Mouse (Mus musculus) spleen, adult 2 months (tissue): ENCODE data around the gene Lsm7. TPM values are rescaled to one million over a fixed set of nuclear protein-coding genes. Genes with fewer than 3 reads are reported as not detected.

Experiments
- DNase-seq, 2 experiments: peaks; one replicate each; pipeline versions ENCODE4 v3.0.0 to v3.0.0-alpha.2; 2012 to 2021; ENCODE audit warnings: low spot score in 2 of 2, low read depth in 1 of 2
- H3K27ac ChIP-seq: fragments of 200-500 bp; 2 replicates; pipeline ENCODE4 v1.5.1; 2012; ENCODE audit warnings: low read length, inconsistent platforms; ENCODE audit not compliant: insufficient read depth
- H3K27me3 ChIP-seq: fragments of 200-500 bp; 2 replicates; pipeline ENCODE4 v1.6.1; 2012; ENCODE audit warnings: mild to moderate bottlenecking, moderate library complexity, low read length, inconsistent platforms; ENCODE audit not compliant: control insufficient read depth, insufficient read depth
- H3K36me3 ChIP-seq: fragments of 200-500 bp; 2 replicates; pipeline ENCODE4 v1.6.1; 2012; ENCODE audit warnings: mild to moderate bottlenecking, low read length, inconsistent platforms; ENCODE audit not compliant: control insufficient read depth, insufficient read depth
- H3K4me1 ChIP-seq: fragments of 200-500 bp; 2 replicates; pipeline ENCODE4 v1.6.1; 2011; ENCODE audit warnings: inconsistent platforms; ENCODE audit not compliant: control insufficient read depth, insufficient read depth, insufficient read length
- H3K4me3 ChIP-seq: fragments of 200-500 bp; 2 replicates; pipeline ENCODE4 v1.5.1; 2011; ENCODE audit warnings: mild to moderate bottlenecking, inconsistent platforms; ENCODE audit not compliant: insufficient read depth, insufficient read length; ENCODE audit errors: extremely low read depth
- CTCF ChIP-seq: fragments of 200-500 bp; IDR thresholded peaks from 2 replicates; pipeline ENCODE4 v1.5.1; 2011; ENCODE audit warnings: mild to moderate bottlenecking, inconsistent platforms; ENCODE audit not compliant: insufficient read depth, insufficient read length, insufficient replicate concordance; ENCODE audit errors: extremely low read depth
- POLR2A ChIP-seq: fragments of 200-500 bp; IDR thresholded peaks from 2 replicates; pipeline ENCODE4 v1.6.1; 2011; ENCODE audit warnings: low read depth, low read length, inconsistent platforms
- WGBS: fragments of 180-500 bp; shearing (Covaris S2); methylation state at CpG from one replicate; pipeline ENCODE4 v1.1.7; 2018; 5-methylcytosine and 5-hydroxymethylcytosine counted together
- polyA plus RNA-seq: library from polyadenylated mRNA; depleted of rRNA; stranded (reverse); fragments of >200 nt; gene quantifications from 2 replicates; pipeline ENCODE4 v1.2.3, GENCODE M21; 2012

The Lsm7 gene
- polyA plus RNA-seq, 1 experiment, result 84.0 TPM

DNA sequence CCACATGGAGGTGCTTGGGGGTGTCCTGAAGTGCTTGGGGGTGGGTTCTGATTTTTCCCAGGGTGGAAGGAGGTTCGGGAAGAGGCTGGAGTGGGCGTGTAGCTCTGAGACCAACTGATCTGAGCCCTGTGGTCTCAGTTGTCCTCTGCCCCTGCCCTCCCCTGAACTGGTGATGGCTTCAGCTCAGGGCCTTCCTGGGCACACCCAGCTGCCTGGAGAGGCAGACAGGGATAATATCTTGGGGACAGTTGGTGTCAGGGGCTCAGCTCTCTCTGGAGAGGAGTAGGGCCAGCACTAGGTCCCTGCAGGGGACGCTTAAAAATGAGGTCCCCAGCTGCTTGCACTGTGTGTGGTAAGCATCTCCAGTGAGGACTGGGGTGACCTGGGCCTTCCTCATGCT, 2.8 kb upstream of the Lsm7 start:
- H3K4me3 ChIP-seq, result no peak overlapping the region
- peaks cover 11% of the 10 kb centered on the region for H3K36me3 ChIP-seq
- H3K27me3 ChIP-seq, result no peaks in the 10 kb centered on the region
- peaks cover 4% of the 10 kb centered on the region for H3K4me1 ChIP-seq
- TF ChIP-seq CTCF (no peak), POLR2A (no peak)
- no peak for DNase-seq
- 80% methylated on average over 3 of the region's 3 CpGs for WGBS
- H3K27ac ChIP-seq, result peak overlapping the region; percentile 26

DNA sequence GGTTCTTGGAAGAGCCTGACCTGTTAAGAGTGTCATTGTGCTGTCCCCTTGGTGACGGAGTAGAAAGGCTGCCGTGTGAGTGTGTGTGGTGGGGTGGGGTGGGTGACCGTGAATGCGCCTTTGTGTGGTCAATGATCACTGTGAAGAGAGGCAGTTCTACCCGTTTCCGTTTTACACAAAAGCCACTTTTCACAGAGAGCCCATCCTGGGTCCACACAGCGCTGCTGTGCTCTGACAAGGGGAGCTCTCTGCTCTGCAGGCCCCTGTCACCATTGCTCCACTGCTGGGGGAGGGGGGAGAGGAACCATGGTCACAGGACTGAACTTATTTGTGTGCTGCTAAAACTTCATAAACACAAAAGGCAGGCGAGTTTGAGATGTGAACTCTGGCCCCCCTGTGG, 2.4 kb upstream of the Lsm7 start:
- Histone ChIP-seq H3K4me1 (peaks cover 4% of the 10 kb centered on the region), H3K4me3 (peak overlapping the region; percentile 9; the same call in 1 of the 2 replicates), H3K36me3 (peaks cover 11% of the 10 kb centered on the region), H3K27ac (peak overlapping the region; percentile 26), H3K27me3 (no peaks in the 10 kb centered on the region)
- 58% methylated on average over 8 of the region's 8 CpGs for WGBS
- DNase-seq, result no peak
- no peak for TF ChIP-seq CTCF
- TF ChIP-seq POLR2A, result no peak

DNA sequence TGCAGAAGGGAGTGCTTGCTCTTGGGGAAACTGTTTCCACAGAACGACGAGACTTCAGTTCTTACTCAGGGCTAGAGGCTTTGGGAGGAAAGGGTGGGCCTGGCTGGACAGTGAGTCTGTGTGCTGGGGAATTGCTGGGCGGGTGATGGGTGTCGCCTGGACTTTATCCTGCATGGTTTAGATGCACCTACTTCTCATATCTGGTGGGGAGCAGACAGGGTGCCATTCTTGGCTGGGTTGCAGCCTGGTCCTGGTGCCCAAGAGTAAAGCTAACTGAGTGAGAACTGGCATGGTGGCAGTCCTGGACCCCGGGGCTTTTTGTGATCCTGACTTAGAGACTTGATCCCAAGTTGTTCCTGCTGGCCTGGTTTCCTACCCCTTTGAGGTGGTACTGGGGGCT, 1.9 kb upstream of the Lsm7 start:
- peak overlapping the region; percentile 26 for H3K27ac ChIP-seq
- no peak for DNase-seq
- H3K36me3 ChIP-seq, result peaks cover 9% of the 10 kb centered on the region; the same call in 1 of the 2 replicates
- WGBS, result 77% methylated on average over 5 of the region's 5 CpGs
- TF ChIP-seq CTCF, result no peak
- no peak for TF ChIP-seq POLR2A
- peak overlapping the region; percentile 9; the same call in 1 of the 2 replicates for H3K4me3 ChIP-seq
- H3K4me1 ChIP-seq, result peaks cover 4% of the 10 kb centered on the region
- H3K27me3 ChIP-seq, result no peaks in the 10 kb centered on the region

DNA sequence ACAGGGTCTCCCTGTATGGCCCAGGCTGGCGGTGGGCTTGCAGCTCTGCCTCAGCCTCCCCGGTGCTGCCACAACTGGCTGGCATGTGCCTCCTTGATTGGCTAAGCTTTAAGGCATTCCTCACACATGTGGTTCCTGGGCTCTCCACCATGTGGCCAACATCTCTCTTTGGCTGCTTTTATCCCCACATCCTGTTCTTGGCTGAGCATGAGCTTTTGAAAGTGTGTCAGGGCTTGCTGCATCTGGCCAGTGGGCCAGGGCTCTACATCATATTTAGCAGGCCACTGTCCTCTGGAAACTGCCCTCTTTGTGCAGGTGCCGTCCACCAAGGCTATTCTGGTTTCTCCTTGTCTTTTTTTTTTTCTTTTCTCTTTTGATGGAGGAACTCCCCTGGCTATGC, 1.3 kb upstream of the Lsm7 start:
- no peak for DNase-seq
- no peak overlapping the region for H3K4me3 ChIP-seq
- peaks cover 11% of the 10 kb centered on the region; the same call in 1 of the 2 replicates for H3K36me3 ChIP-seq
- peaks cover 4% of the 10 kb centered on the region for H3K4me1 ChIP-seq
- peak overlapping the region; percentile 7 for H3K27ac ChIP-seq
- no peaks in the 10 kb centered on the region for H3K27me3 ChIP-seq
- 51% methylated on average over 3 of the region's 3 CpGs for WGBS
- TF ChIP-seq CTCF (no peak), POLR2A (no peak)

DNA sequence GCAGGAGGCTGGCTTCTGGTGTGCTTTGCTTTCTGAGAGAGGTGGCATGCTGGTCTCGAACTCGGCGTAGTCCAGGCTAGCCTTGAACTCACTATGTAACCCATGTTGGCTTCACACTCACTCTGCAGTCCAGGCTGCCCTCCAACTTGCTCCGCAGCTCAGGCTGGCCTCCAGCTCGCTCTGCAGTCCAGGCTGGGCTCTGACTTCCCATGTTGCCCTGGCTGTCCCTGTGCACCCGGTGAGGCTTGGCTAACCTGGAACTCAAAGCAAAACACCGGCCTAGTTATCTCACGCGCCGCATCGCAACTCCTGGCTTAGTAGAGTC, 702 bp upstream of the Lsm7 start:
- DNase-seq, result no peak
- peaks cover 4% of the 10 kb centered on the region for H3K4me1 ChIP-seq
- TF ChIP-seq CTCF (no peak), POLR2A (no peak)
- peaks cover 11% of the 10 kb centered on the region; the same call in 1 of the 2 replicates for H3K36me3 ChIP-seq
- WGBS, result 30% methylated on average over 11 of the region's 11 CpGs
- peak overlapping the region; percentile 78 for H3K4me3 ChIP-seq
- H3K27ac ChIP-seq, result peak overlapping the region; percentile 9; the same call in 1 of the 2 replicates
- no peaks in the 10 kb centered on the region for H3K27me3 ChIP-seq

DNA sequence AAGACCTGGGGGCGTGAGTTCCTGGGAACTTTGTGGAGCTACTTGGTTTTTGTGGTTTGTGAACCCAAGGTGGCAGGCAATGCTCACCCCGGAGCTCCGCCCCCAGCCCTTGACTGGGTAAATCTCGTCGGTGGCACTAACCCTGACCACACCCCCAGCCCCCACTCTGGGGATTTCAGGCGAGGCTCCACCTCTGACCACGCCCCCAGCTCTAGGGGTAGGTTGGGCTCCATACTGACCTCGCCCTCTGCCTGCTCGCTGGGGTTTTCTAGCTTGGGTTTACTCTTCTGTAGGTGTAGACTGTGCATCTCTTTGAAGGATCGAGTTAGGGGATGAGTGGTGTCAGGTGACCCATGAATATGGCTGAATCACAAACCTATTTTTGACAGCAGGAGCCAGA, 6.4 kb downstream of the Lsm7 start:
- DNase-seq, result peak; percentile 38 to 64
- H3K36me3 ChIP-seq, result peaks cover 9% of the 10 kb centered on the region; the same call in 1 of the 2 replicates
- TF ChIP-seq POLR2A (no peak), CTCF (no peak)
- H3K4me3 ChIP-seq, result no peak overlapping the region
- no peaks in the 10 kb centered on the region for H3K4me1 ChIP-seq
- no peak overlapping the region for H3K27ac ChIP-seq
- H3K27me3 ChIP-seq, result peaks cover 2% of the 10 kb centered on the region; the same call in 1 of the 2 replicates
- 3% methylated on average over 10 of the region's 10 CpGs for WGBS

DNA sequence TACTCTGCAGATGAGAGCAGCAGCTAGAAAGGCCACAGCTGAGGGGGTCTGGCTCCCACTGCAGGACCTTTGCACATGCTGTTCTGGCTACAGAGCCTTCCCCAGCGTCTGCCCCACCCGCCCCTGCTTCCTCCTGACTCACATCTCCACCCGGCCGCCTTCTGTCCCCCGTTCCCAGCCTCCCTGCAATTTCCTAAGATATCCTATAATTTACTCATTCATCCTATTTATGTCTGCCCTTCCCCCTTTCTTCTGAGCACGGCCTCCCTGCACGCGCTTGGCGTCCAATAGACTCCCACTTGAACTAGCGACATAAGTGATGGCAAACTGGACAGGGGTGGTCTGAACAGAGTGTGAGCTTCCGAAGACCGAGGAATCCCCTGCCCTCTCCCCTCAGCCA, 9.3 kb downstream of the Lsm7 start:
- 83% methylated on average over 12 of the region's 12 CpGs for WGBS
- H3K36me3 ChIP-seq, result no peaks in the 10 kb centered on the region
- no peak for TF ChIP-seq CTCF
- TF ChIP-seq POLR2A, result no peak
- H3K4me1 ChIP-seq, result no peaks in the 10 kb centered on the region
- H3K4me3 ChIP-seq, result no peak overlapping the region
- H3K27ac ChIP-seq, result no peak overlapping the region
- no peak for DNase-seq
- H3K27me3 ChIP-seq, result peaks cover 6% of the 10 kb centered on the region; the same call in 1 of the 2 replicates
